Mouse (Mus musculus) MEL (cell line): ENCODE measurements at regions not wholly inside any gene's neighbourhood (a gene's known extent, or its start where the extent isn't known, plus 50 kb on each side); places are given as distances from the start of the nearest gene placed in this dataset.
A peak's percentile ranks its signal among the peaks of the same experiment; 100 is the strongest.

Source experiments
- DNase-seq: peaks from one replicate; pipeline ENCODE4 v3.0.0; 2011; ENCODE audit warnings: low read depth, low spot score
- H3K27ac ChIP-seq: 2 replicates; pipeline ENCODE4 v1.5.1; 2012; ENCODE audit warnings: low read depth, mild to moderate bottlenecking, control low read depth, low read length, moderate library complexity; ENCODE audit not compliant: control insufficient read depth
- H3K27me3 ChIP-seq, 2 experiments: fragments of 150-350 bp in 1 of 2; sonication (generic) in 1 of 2; 2 replicates each; pipeline ENCODE4 v1.6.1; 2012; ENCODE audit warnings: low read length in 2 of 2, mild to moderate bottlenecking in 2 of 2, improper control_type of control experiment in 1 of 2, moderate library complexity in 1 of 2; ENCODE audit not compliant: insufficient read depth in 2 of 2, control insufficient read depth in 1 of 2
- H3K36me3 ChIP-seq, 2 experiments: 2 replicates each; pipeline ENCODE4 v1.6.1; 2012 to 2014; ENCODE audit warnings: low read length in 2 of 2, improper control_type of control experiment in 1 of 2, inconsistent platforms in 1 of 2, mild to moderate bottlenecking in 1 of 2; ENCODE audit not compliant: insufficient read depth in 2 of 2, control insufficient read depth in 1 of 2
- H3K4me1 ChIP-seq, 2 experiments: fragments of 150-350 bp in 1 of 2; sonication (generic) in 1 of 2; 2 replicates each; pipeline ENCODE4 v1.6.1; 2012; ENCODE audit warnings: low read length in 2 of 2, improper control_type of control experiment in 1 of 2, mild to moderate bottlenecking in 1 of 2; ENCODE audit not compliant: insufficient read depth in 2 of 2, control insufficient read depth in 1 of 2
- H3K4me3 ChIP-seq, 2 experiments: fragments of 150-350 bp in 1 of 2; sonication (generic) in 1 of 2; 2 replicates each; pipeline ENCODE4 v1.5.1; 2012; ENCODE audit warnings: low read depth in 2 of 2, low read length in 2 of 2, mild to moderate bottlenecking in 2 of 2, moderate library complexity in 2 of 2, control low read depth in 1 of 2, improper control_type of control experiment in 1 of 2; ENCODE audit not compliant: control insufficient read depth in 1 of 2, insufficient read depth in 1 of 2
- H3K79me2 ChIP-seq: 2 replicates; pipeline ENCODE4 v1.6.1; 2012; ENCODE audit warnings: mild to moderate bottlenecking, low read length, moderate library complexity; ENCODE audit not compliant: control insufficient read depth, poor library complexity, insufficient read depth
- H3K9ac ChIP-seq: 2 replicates; pipeline ENCODE4 v1.6.1; 2012; ENCODE audit warnings: low read depth, mild to moderate bottlenecking, control low read depth, low read length, moderate library complexity; ENCODE audit not compliant: control insufficient read depth, poor library complexity, severe bottlenecking
- H3K9me3 ChIP-seq: fragments of 150-350 bp; sonication (generic); replicated peaks from 2 replicates; pipeline ENCODE4 v1.6.1; 2012; ENCODE audit warnings: mild to moderate bottlenecking, low read length, improper control_type of control experiment, moderate library complexity; ENCODE audit not compliant: insufficient read depth
- BHLHE40 ChIP-seq: IDR thresholded peaks from 2 replicates; pipeline ENCODE4 v1.6.1; 2012; ENCODE audit warnings: low read depth, mild to moderate bottlenecking, inconsistent platforms, low read length, improper control_type of control experiment, borderline replicate concordance
- CHD2 ChIP-seq: IDR thresholded peaks from 2 replicates; pipeline ENCODE4 v1.6.1; 2011; ENCODE audit warnings: low read length, improper control_type of control experiment
- CTCF ChIP-seq, 3 experiments: IDR thresholded peaks in 2 of 3; conservative IDR thresholded peaks in 1 of 3; 2 replicates each; pipeline ENCODE4 v1.5.1; 2011 to 2012; ENCODE audit warnings: low read length in 3 of 3, low read depth in 2 of 3, mild to moderate bottlenecking in 2 of 3, improper control_type of control experiment in 1 of 3, inconsistent platforms in 1 of 3, mixed read lengths in 1 of 3, moderate library complexity in 1 of 3; ENCODE audit not compliant: control insufficient read depth in 1 of 3, insufficient read depth in 1 of 3, poor library complexity in 1 of 3, severe bottlenecking in 1 of 3
- HCFC1 ChIP-seq: IDR thresholded peaks from 2 replicates; pipeline ENCODE4 v1.6.1; 2012; ENCODE audit warnings: low read depth, mild to moderate bottlenecking, inconsistent platforms, low read length, improper control_type of control experiment, moderate library complexity
- KAT2A ChIP-seq: conservative IDR thresholded peaks from 2 replicates; pipeline ENCODE4 v1.6.1; 2012; ENCODE audit warnings: low read depth, low read length, improper control_type of control experiment, inconsistent platforms
- MXI1 ChIP-seq: IDR thresholded peaks from 2 replicates; pipeline ENCODE4 v1.6.1; 2011; ENCODE audit warnings: mild to moderate bottlenecking, low read depth, low read length, improper control_type of control experiment
- MYC ChIP-seq: IDR thresholded peaks from 2 replicates; pipeline ENCODE4 v1.6.1; 2011; ENCODE audit warnings: low read depth, mild to moderate bottlenecking, low read length, improper control_type of control experiment, moderate library complexity
- NELFE ChIP-seq: IDR thresholded peaks from 2 replicates; pipeline ENCODE4 v1.6.1; 2011; ENCODE audit warnings: low read depth, low read length, improper control_type of control experiment
- POLR2AphosphoS2 ChIP-seq: IDR thresholded peaks from 2 replicates; pipeline ENCODE4 v1.6.1; 2011; ENCODE audit warnings: low read length, improper control_type of control experiment
- RAD21 ChIP-seq: IDR thresholded peaks from 2 replicates; pipeline ENCODE4 v1.6.1; 2011; ENCODE audit warnings: mild to moderate bottlenecking, low read depth, low read length, improper control_type of control experiment
- RCOR1 ChIP-seq: IDR thresholded peaks from 2 replicates; pipeline ENCODE4 v1.6.1; 2012; ENCODE audit warnings: low read depth, mild to moderate bottlenecking, inconsistent platforms, low read length, improper control_type of control experiment
- SIN3A ChIP-seq: IDR thresholded peaks from 2 replicates; pipeline ENCODE4 v1.6.1; 2012; ENCODE audit warnings: low read length, improper control_type of control experiment, inconsistent platforms
- SMC3 ChIP-seq: IDR thresholded peaks from 2 replicates; pipeline ENCODE4 v1.6.1; 2011; ENCODE audit warnings: low read depth, low read length, improper control_type of control experiment
- TAL1 ChIP-seq: IDR thresholded peaks from 2 replicates; pipeline ENCODE4 v1.6.1; 2012; ENCODE audit warnings: mild to moderate bottlenecking, inconsistent platforms, low read length, moderate library complexity, mixed read lengths
- TBP ChIP-seq: IDR thresholded peaks from 2 replicates; pipeline ENCODE4 v1.8.0; 2011; ENCODE audit warnings: low read depth, low read length, improper control_type of control experiment
- UBTF ChIP-seq: IDR thresholded peaks from 2 replicates; pipeline ENCODE4 v1.6.1; 2012; ENCODE audit warnings: low read depth, mild to moderate bottlenecking, inconsistent platforms, low read length, improper control_type of control experiment, moderate library complexity, borderline replicate concordance; ENCODE audit not compliant: insufficient read depth
- USF2 ChIP-seq, 2 experiments: IDR thresholded peaks; 2 replicates each; pipeline ENCODE4 v1.6.1; 2011 to 2012; ENCODE audit warnings: improper control_type of control experiment in 2 of 2, low read length in 2 of 2, borderline replicate concordance in 1 of 2, inconsistent platforms in 1 of 2, low read depth in 1 of 2, mild to moderate bottlenecking in 1 of 2; ENCODE audit not compliant: insufficient read depth in 1 of 2
- ZC3H11A ChIP-seq: IDR thresholded peaks from 2 replicates; pipeline ENCODE4 v1.6.1; 2012; ENCODE audit warnings: low read depth, mild to moderate bottlenecking, inconsistent platforms, low read length, improper control_type of control experiment
- ZNF384 ChIP-seq: IDR thresholded peaks from 2 replicates; pipeline ENCODE4 v1.6.1; 2012; ENCODE audit warnings: low read depth, mild to moderate bottlenecking, inconsistent platforms, low read length, improper control_type of control experiment

DNA sequence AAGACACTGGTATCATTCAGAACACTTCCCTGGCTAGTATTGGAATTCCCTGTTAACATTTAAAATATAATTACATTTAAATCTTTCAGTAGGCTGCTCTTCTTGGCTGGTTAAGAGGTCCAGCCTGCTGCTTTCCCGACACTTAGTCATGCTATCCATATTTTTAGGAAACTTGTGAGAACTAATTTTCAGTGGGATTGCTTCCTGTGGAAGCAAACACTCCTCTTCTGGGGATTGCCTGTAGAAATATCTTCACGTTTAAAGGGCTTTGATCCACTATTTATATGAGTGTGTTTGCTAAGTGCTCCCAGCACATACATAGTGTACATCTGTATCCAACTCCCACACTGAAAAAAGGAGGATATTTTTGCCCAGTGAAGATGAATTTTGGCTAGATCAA lies 761.8 kb upstream of the Cdh12 start:
- Histone ChIP-seq H3K9me3 (no peaks in the 10 kb centered on the region), H3K79me2 (no peaks in the 10 kb centered on the region), H3K27ac (no peak overlapping the region), H3K4me1 (no peaks in the 10 kb centered on the region), H3K9ac (no peak overlapping the region), H3K36me3 (no peaks in the 10 kb centered on the region), H3K4me3 (no peak overlapping the region), H3K27me3 (no peaks in the 10 kb centered on the region)
- no peak for DNase-seq
- TF ChIP-seq CHD2 (no peak), SIN3A (no peak), TAL1 (no peak), RCOR1 (no peak), BHLHE40 (no peak), ZC3H11A (no peak), POLR2AphosphoS2 (no peak), TBP (no peak), NELFE (no peak), ZNF384 (no peak), MXI1 (no peak), MYC (no peak), RAD21 (no peak), KAT2A (no peak), HCFC1 (no peak)

DNA sequence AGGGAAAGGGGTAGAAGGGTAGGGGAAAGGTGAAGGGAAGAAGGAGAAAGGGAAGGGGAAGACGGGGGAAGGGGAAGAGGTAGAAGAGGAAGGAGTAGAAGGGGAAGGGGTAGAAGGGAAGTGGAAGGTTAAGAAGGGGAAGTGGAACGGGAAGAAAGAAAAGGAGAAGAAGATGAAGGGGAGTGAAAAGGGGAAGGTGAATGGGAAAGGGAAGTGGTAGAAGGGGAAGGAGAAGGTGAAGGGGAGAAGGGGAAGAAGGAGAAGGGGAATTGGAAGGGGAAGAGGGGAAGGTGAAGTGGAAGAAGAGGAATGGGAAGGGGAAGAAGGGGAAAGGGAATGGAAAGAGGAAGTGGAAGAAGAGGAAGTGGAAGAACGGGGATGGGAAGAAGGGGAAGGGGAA lies 737.3 kb upstream of the Cdh12 start:
- TF ChIP-seq CTCF (IDR thresholded peaks at IDR 0.05 in 2 of 3, conservative IDR thresholded peaks at IDR 0.05 in 1 of 3; ENCODE audit: control insufficient read depth in 1 of 3, insufficient read depth in 1 of 3, low read depth in 2 of 3, low read length in 3 of 3, poor library complexity in 1 of 3, severe bottlenecking in 1 of 3) (no peak), USF2 (IDR thresholded peaks at IDR 0.05; ENCODE audit: borderline replicate concordance in 1 of 2, insufficient read depth in 1 of 2, low read depth in 1 of 2, low read length in 2 of 2) (no peak), SMC3 (no peak), RAD21 (no peak), SIN3A (no peak), UBTF (no peak)
- Histone ChIP-seq H3K4me1 (no peaks in the 10 kb centered on the region), H3K36me3 (no peaks in the 10 kb centered on the region), H3K27ac (no peak overlapping the region), H3K79me2 (no peaks in the 10 kb centered on the region), H3K27me3 (no peaks in the 10 kb centered on the region), H3K9me3 (no peaks in the 10 kb centered on the region), H3K4me3 (no peak overlapping the region), H3K9ac (no peak overlapping the region)
- DNase-seq = peak; percentile 31
